Mouse (Mus musculus) midbrain, postnatal 0 days (tissue): Measurements from ENCODE around the gene Sec14l2. TPM values are rescaled to one million over a fixed set of nuclear protein-coding genes. Genes with fewer than 3 reads are reported as not detected.

ENCODE experiments used
- ATAC-seq: fragments of 200-750 bp; cut with Nextera tagmentation; 2 replicates; pipeline ENCODE4 v1.8.0; 2017; ENCODE audit warnings: moderate number of reproducible peaks, mild to moderate bottlenecking, moderate TSS enrichment, moderate library complexity; ENCODE audit not compliant: low FRiP score
- DNase-seq: peaks from one replicate; pipeline ENCODE4 v3.0.0-alpha.2; 2015; ENCODE audit warnings: low spot score
- H3K27ac ChIP-seq: fragments of 300-500 bp; sonication (generic); 2 replicates; pipeline ENCODE4 v1.5.1; 2014; ENCODE audit warnings: low read depth, mild to moderate bottlenecking, low read length, mixed read lengths
- H3K27me3 ChIP-seq: fragments of 300-500 bp; sonication (generic); 2 replicates; pipeline ENCODE4 v1.6.1; 2014; ENCODE audit warnings: low read length, control low read depth, mixed read lengths; ENCODE audit not compliant: insufficient read depth
- H3K36me3 ChIP-seq: fragments of 300-500 bp; sonication (generic); 2 replicates; pipeline ENCODE4 v1.6.1; 2014; ENCODE audit warnings: low read length, control low read depth, mixed read lengths; ENCODE audit not compliant: insufficient read depth
- H3K4me1 ChIP-seq: fragments of 300-500 bp; sonication (generic); 2 replicates; pipeline ENCODE4 v1.6.1; 2014; ENCODE audit warnings: mild to moderate bottlenecking, control low read depth, antibody characterized with exemption, low read length, mixed read lengths; ENCODE audit not compliant: insufficient read depth
- H3K4me2 ChIP-seq: fragments of 300-500 bp; sonication (generic); 2 replicates; pipeline ENCODE4 v1.6.1; 2014; ENCODE audit warnings: low read depth, mild to moderate bottlenecking, low read length, mixed read lengths; ENCODE audit not compliant: poor library complexity, severe bottlenecking
- H3K4me3 ChIP-seq: fragments of 300-500 bp; sonication (generic); 2 replicates; pipeline ENCODE4 v1.5.1; 2014; ENCODE audit warnings: low read depth, mild to moderate bottlenecking, low read length, moderate library complexity
- H3K9ac ChIP-seq: fragments of 300-500 bp; sonication (generic); replicated peaks from 2 replicates; pipeline ENCODE4 v1.6.1; 2014; ENCODE audit warnings: mild to moderate bottlenecking, low read length, moderate library complexity, mixed read lengths; ENCODE audit not compliant: poor library complexity, severe bottlenecking
- H3K9me3 ChIP-seq: fragments of 300-500 bp; sonication (generic); 2 replicates; pipeline ENCODE4 v1.6.1; 2016; ENCODE audit warnings: low read length, control low read depth
- CTCF ChIP-seq: IDR thresholded peaks from 2 replicates; pipeline ENCODE4 v1.5.1; 2016; ENCODE audit warnings: antibody characterized with exemption, mild to moderate bottlenecking
- WGBS: fragments of 180-500 bp; shearing (Covaris S2); extraction: QIAGEN DNeasy Blood & Tissue Kit; methylation state at CpG from one replicate; pipeline ENCODE4 v1.1.7; 2014; 5-methylcytosine and 5-hydroxymethylcytosine counted together
- microRNA-seq: library from miRNA; unstranded; fragments of <30 nt; microRNA quantifications from one replicate; pipeline ENCODE4, GENCODE M21; 2016; ENCODE audit warnings: borderline number of aligned reads
- polyA plus RNA-seq: library from polyadenylated mRNA; unstranded; fragments of >200 nt; fragmentation: Nextera tagmentation; extraction: Ambion mirVana; gene quantifications from 2 replicates; pipeline ENCODE4 v1.2.1, GENCODE M21; 2015
- total RNA-seq: library from RNA; depleted of rRNA; stranded (reverse); fragments of >200 nt; gene quantifications from 2 replicates; pipeline ENCODE4 v1.2.3, GENCODE M21; 2014; rRNA removed

Gene Sec14l2
- total and polyA plus RNA-seq, 2 experiments from 2014 or later, result 5.5 to 13.2 TPM

GRCm38 (mm10) chr11:4048438-4048837 lies 74.8 kb downstream of the Sec14l2 start:
- H3K36me3 ChIP-seq, result no peaks in the 10 kb centered on the region
- H3K9me3 ChIP-seq, result no peaks in the 10 kb centered on the region
- WGBS, result 87% methylated on average over 6 of the region's 6 CpGs
- H3K4me2 ChIP-seq, result no peak overlapping the region
- DNase-seq, result no peak
- H3K27ac ChIP-seq, result no peak overlapping the region
- no peak for TF ChIP-seq CTCF
- ATAC-seq, result no peak
- no peaks in the 10 kb centered on the region for H3K4me1 ChIP-seq
- H3K27me3 ChIP-seq, result no peaks in the 10 kb centered on the region
- no peak overlapping the region for H3K4me3 ChIP-seq
- no peak overlapping the region for H3K9ac ChIP-seq

- Histone ChIP-seq H3K4me1 (no peaks in the 10 kb centered on the region), H3K9me3 (no peaks in the 10 kb centered on the region), H3K4me2 (no peak overlapping the region), H3K9ac (no peak overlapping the region), H3K27ac (no peak overlapping the region), H3K27me3 (no peaks in the 10 kb centered on the region), H3K36me3 (no peaks in the 10 kb centered on the region), H3K4me3 (no peak overlapping the region)
- DNase-seq (no peak), ATAC-seq (no peak)
- WGBS, result 93% methylated on average over 2 of the region's 2 CpGs
- no peak for TF ChIP-seq CTCF
Measured at GRCm38 (mm10) chr11:4047766-4048165, 75.4 kb downstream of the Sec14l2 start.

Small RNAs within 50 kb of the gene (microRNA-seq; reads per million reads assigned to microRNA genes)
- 10.1 reads per million, percentile 21 among the genes with 10 or more reads in this experiment for gene Mir3060

Other genes starting within 250 kb of the Sec14l2 start
- 0.49 and 0.61 TPM in 2 replicates for gene 4921536K21Rik, start 228.3 kb downstream of the Sec14l2 start, total RNA-seq
- gene 4921536K21Rik, start 228.3 kb downstream of the Sec14l2 start, polyA plus RNA-seq, result 0.28 and 0.41 TPM in 2 replicates
- 20.7 and 23.7 TPM in 2 replicates for gene Dusp18, start 228.2 kb downstream of the Sec14l2 start, total RNA-seq
- gene Dusp18, start 228.2 kb downstream of the Sec14l2 start, polyA plus RNA-seq, result 20.5 and 24.1 TPM in 2 replicates
- gene Slc35e4, start 208.8 kb downstream of the Sec14l2 start, total RNA-seq, result 48.2 and 56.5 TPM in 2 replicates
- 27.3 and 27.4 TPM in 2 replicates for gene Slc35e4, start 208.8 kb downstream of the Sec14l2 start, polyA plus RNA-seq
- 20.9 and 28.8 TPM in 2 replicates for gene Tcn2, start 191.3 kb downstream of the Sec14l2 start, total RNA-seq
- gene Tcn2, start 191.3 kb downstream of the Sec14l2 start, polyA plus RNA-seq, result 22.0 and 27.0 TPM in 2 replicates
- 36.1 and 37.7 TPM in 2 replicates for gene Pes1, start 159.4 kb downstream of the Sec14l2 start, total RNA-seq
- 49.0 TPM in 2 replicates for gene Pes1, start 159.4 kb downstream of the Sec14l2 start, polyA plus RNA-seq
- gene 4930556J24Rik, start 146.6 kb downstream of the Sec14l2 start, total RNA-seq, result 0.16 TPM in 1 of 2 replicates, not detected in the other
- gene 4930556J24Rik, start 146.6 kb downstream of the Sec14l2 start, polyA plus RNA-seq, result 0.26 TPM in 1 of 2 replicates, not detected in the other
- 17.0 and 20.9 TPM in 2 replicates for gene Gal3st1, start 139.8 kb downstream of the Sec14l2 start, total RNA-seq
- gene Gal3st1, start 139.8 kb downstream of the Sec14l2 start, polyA plus RNA-seq, result 12.7 and 14.4 TPM in 2 replicates
- gene Sec14l4, start 92.0 kb downstream of the Sec14l2 start, total RNA-seq, result not detected in 2 replicates
- 0.05 TPM in 1 of 2 replicates, not detected in the other for gene Sec14l4, start 92.0 kb downstream of the Sec14l2 start, polyA plus RNA-seq
- 1.5 and 1.8 TPM in 2 replicates for gene Sec14l3, start 58.6 kb downstream of the Sec14l2 start, total RNA-seq
- gene Sec14l3, start 58.6 kb downstream of the Sec14l2 start, polyA plus RNA-seq, result 4.3 and 5.1 TPM in 2 replicates
- gene Mtfp1, start 28.0 kb downstream of the Sec14l2 start, total RNA-seq, result 13.5 and 17.7 TPM in 2 replicates
- 15.4 and 19.6 TPM in 2 replicates for gene Mtfp1, start 28.0 kb downstream of the Sec14l2 start, polyA plus RNA-seq
- 93.8 and 112 TPM in 2 replicates for gene Rnf215, start 11.8 kb upstream of the Sec14l2 start, total RNA-seq
- 49.2 and 52.9 TPM in 2 replicates for gene Rnf215, start 11.8 kb upstream of the Sec14l2 start, polyA plus RNA-seq
- 22.0 and 23.3 TPM in 2 replicates for gene Ccdc157, start 36.9 kb upstream of the Sec14l2 start, total RNA-seq
- gene Ccdc157, start 36.9 kb upstream of the Sec14l2 start, polyA plus RNA-seq, result 9.0 and 10.7 TPM in 2 replicates
- 46.0 and 49.6 TPM in 2 replicates for gene Sf3a1, start 36.9 kb upstream of the Sec14l2 start, total RNA-seq
- 34.2 and 37.3 TPM in 2 replicates for gene Sf3a1, start 36.9 kb upstream of the Sec14l2 start, polyA plus RNA-seq
- gene Tbc1d10a, start 63.4 kb upstream of the Sec14l2 start, total RNA-seq, result 41.9 and 48.4 TPM in 2 replicates
- gene Tbc1d10a, start 63.4 kb upstream of the Sec14l2 start, polyA plus RNA-seq, result 31.9 and 36.2 TPM in 2 replicates
- 9.7 and 10.6 TPM in 2 replicates for gene Castor1, start 94.8 kb upstream of the Sec14l2 start, total RNA-seq
- gene Castor1, start 94.8 kb upstream of the Sec14l2 start, polyA plus RNA-seq, result 4.9 and 7.5 TPM in 2 replicates
- gene Osm, start 113.0 kb upstream of the Sec14l2 start, total RNA-seq, result 0.16 TPM in 1 of 2 replicates, not detected in the other
- 0.10 and 0.14 TPM in 2 replicates for gene Osm, start 113.0 kb upstream of the Sec14l2 start, polyA plus RNA-seq
- gene Lif, start 134.1 kb upstream of the Sec14l2 start, total RNA-seq, result 0.05 TPM in 2 replicates
- 0.05 TPM in 1 of 2 replicates, not detected in the other for gene Lif, start 134.1 kb upstream of the Sec14l2 start, polyA plus RNA-seq